ENCODE assay signal across 18 mouse cellular contexts in genomic region chr8:11973436-11973835, GRCm38 (mm10).
A peak's percentile ranks its signal among the peaks of the same experiment; 100 is the strongest.
DNase-seq lines count a peak whose midpoint lies in the region; ATAC-seq and TF ChIP-seq lines count a peak whose summit lies in the region.
"Had no signal": no experiment of that assay in that cellular context is flagged by ENCODE, and none has a peak within 500 bp of the region (broad histone marks: within the 10 kb centered on the region; RNA-seq: fewer than 3 reads in every experiment).

No protein-coding gene starts in this region.

- H3K4me3 ChIP-seq in forebrain, embryonic 14.5 days (ENCODE audit: low read depth, low read length), result no peak overlapping the region
- no peak overlapping the region for H3K4me3 ChIP-seq in forebrain, embryonic 11.5 days (ENCODE audit: low read depth, low read length)
- no peak overlapping the region for H3K4me3 ChIP-seq in limb, embryonic 13.5 days
- no peak overlapping the region for H3K4me3 ChIP-seq in limb, embryonic 10.5 days
- H3K4me3 ChIP-seq in limb, embryonic 14.5 days (replicated peaks; ENCODE audit: low read length), result no peak overlapping the region
- H3K4me3 ChIP-seq: heart, embryonic 13.5 days; liver, embryonic 13.5 days; lung, embryonic 15.5 days; midbrain, embryonic 12.5 days had no signal

- peaks cover 2% of the 10 kb centered on the region; the same call in 1 of the 2 replicates for H3K4me1 ChIP-seq in forebrain, embryonic 14.5 days (ENCODE audit: control insufficient read depth, insufficient read depth, low read length)
- H3K4me1 ChIP-seq in forebrain, embryonic 11.5 days (replicated peaks; ENCODE audit: control insufficient read depth, insufficient read depth, low read length), result no peaks in the 10 kb centered on the region
- H3K4me1 ChIP-seq in limb, embryonic 13.5 days, result peaks cover 7% of the 10 kb centered on the region
- no peaks in the 10 kb centered on the region for H3K4me1 ChIP-seq in limb, embryonic 10.5 days
- H3K4me1 ChIP-seq in limb, embryonic 14.5 days (ENCODE audit: control insufficient read depth, insufficient read depth, low read length), result peaks cover 7% of the 10 kb centered on the region; the same call in 1 of the 2 replicates
- H3K4me1 ChIP-seq: heart, embryonic 13.5 days; liver, embryonic 13.5 days; lung, embryonic 15.5 days; midbrain, embryonic 12.5 days had no signal

- no peaks in the 10 kb centered on the region for H3K27me3 ChIP-seq in forebrain, embryonic 14.5 days (replicated peaks; ENCODE audit: control insufficient read depth, insufficient read depth, low read length)
- no peaks in the 10 kb centered on the region; the same call in 1 of the 2 replicates for H3K27me3 ChIP-seq in forebrain, embryonic 11.5 days (ENCODE audit: control insufficient read depth, insufficient read depth, low read length)
- no peaks in the 10 kb centered on the region for H3K27me3 ChIP-seq in limb, embryonic 13.5 days
- H3K27me3 ChIP-seq in limb, embryonic 10.5 days (ENCODE audit: low read depth, poor library complexity, severe bottlenecking), result peaks cover 7% of the 10 kb centered on the region; the same call in 1 of the 2 replicates
- no peaks in the 10 kb centered on the region for H3K27me3 ChIP-seq in limb, embryonic 14.5 days (ENCODE audit: control insufficient read depth, insufficient read depth, low read length)
- H3K27me3 ChIP-seq: liver, embryonic 13.5 days; lung, embryonic 15.5 days had no signal

- no peak overlapping the region for H3K27ac ChIP-seq in forebrain, embryonic 14.5 days (ENCODE audit: low read depth, low read length)
- H3K27ac ChIP-seq in forebrain, embryonic 11.5 days (ENCODE audit: low read depth, low read length), result no peak overlapping the region
- H3K27ac ChIP-seq in limb, embryonic 13.5 days, result no peak overlapping the region
- no peak overlapping the region for H3K27ac ChIP-seq in limb, embryonic 10.5 days
- H3K27ac ChIP-seq in limb, embryonic 14.5 days (replicated peaks; ENCODE audit: low read depth, low read length), result no peak overlapping the region
- H3K27ac ChIP-seq: heart, embryonic 13.5 days; liver, embryonic 13.5 days; lung, embryonic 15.5 days; macrophage; midbrain, embryonic 12.5 days had no signal

- H3K9me3 ChIP-seq in forebrain, embryonic 14.5 days (replicated peaks; ENCODE audit: control insufficient read depth, low read length), result no peaks in the 10 kb centered on the region
- no peaks in the 10 kb centered on the region for H3K9me3 ChIP-seq in forebrain, embryonic 11.5 days (ENCODE audit: control insufficient read depth, low read length)
- no peaks in the 10 kb centered on the region for H3K9me3 ChIP-seq in limb, embryonic 13.5 days
- no peaks in the 10 kb centered on the region for H3K9me3 ChIP-seq in limb, embryonic 10.5 days (replicated peaks)
- no peaks in the 10 kb centered on the region for H3K9me3 ChIP-seq in limb, embryonic 14.5 days (ENCODE audit: control insufficient read depth, low read length)
- H3K9me3 ChIP-seq: heart, embryonic 13.5 days; liver, embryonic 13.5 days; lung, embryonic 15.5 days; midbrain, embryonic 12.5 days had no signal

- DNase-seq in forebrain, embryonic 14.5 days (ENCODE audit: low spot score), result peak; percentile 66
- no peak for DNase-seq in forebrain, embryonic 11.5 days (ENCODE audit: low spot score)
- no peak for DNase-seq in limb, embryonic 10.5 days (ENCODE audit: low spot score)
- peak; percentile 64 for DNase-seq in retina, postnatal 1 day
- DNase-seq in retina, embryonic 14.5 days (ENCODE audit: low spot score), result no peak
- peak; percentile 5 for DNase-seq in limb, embryonic 14.5 days (ENCODE audit: low spot score)
- DNase-seq: adrenal gland, adult 8-10 months; gastrocnemius, postnatal 10 days; heart, adult 18-20 months; kidney, adult 9 months; kidney, postnatal 36 days; liver, embryonic 13.5 days; thymus, postnatal 14 days had no signal

- peak; percentile 32; the same call in 1 of the 2 replicates for ATAC-seq in forebrain, embryonic 14.5 days
- ATAC-seq in forebrain, embryonic 11.5 days (replicated peaks; ENCODE audit: low FRiP score), result no peak
- ATAC-seq in limb, embryonic 13.5 days (ENCODE audit: low FRiP score, low read depth), result 0 out of 2 replicates have a peak, but pooled peaks have one; percentile 24
- no peak for ATAC-seq in limb, embryonic 14.5 days (ENCODE audit: low FRiP score, low read depth)

- 56% methylated on average over 10 of the region's 10 CpGs for WGBS in forebrain, embryonic 14.5 days
- 75% methylated on average over 10 of the region's 10 CpGs for WGBS in forebrain, embryonic 11.5 days
- WGBS in limb, embryonic 13.5 days, result 47% methylated on average over 10 of the region's 10 CpGs
- 73% methylated on average over 10 of the region's 10 CpGs for whole genome bisulfite sequencing in limb, embryonic 10.5 days
- 47% methylated on average over 10 of the region's 10 CpGs for WGBS in limb, embryonic 14.5 days

- no peaks in the 10 kb centered on the region for H3K36me3 ChIP-seq in forebrain, embryonic 14.5 days (ENCODE audit: control insufficient read depth, insufficient read depth, low read length)
- no peaks in the 10 kb centered on the region for H3K36me3 ChIP-seq in forebrain, embryonic 11.5 days (ENCODE audit: control insufficient read depth, insufficient read depth, low read length)
- no peaks in the 10 kb centered on the region for H3K36me3 ChIP-seq in limb, embryonic 13.5 days
- H3K36me3 ChIP-seq in limb, embryonic 10.5 days, result no peaks in the 10 kb centered on the region
- no peaks in the 10 kb centered on the region for H3K36me3 ChIP-seq in limb, embryonic 14.5 days (ENCODE audit: control insufficient read depth, insufficient read depth, low read length)
- H3K36me3 ChIP-seq: heart, embryonic 13.5 days; liver, embryonic 13.5 days; lung, embryonic 15.5 days; midbrain, embryonic 12.5 days had no signal

- TF ChIP-seq POLR2A in limb, embryonic 14.5 days (IDR thresholded peaks at IDR 0.05; ENCODE audit: borderline replicate concordance, extremely low read depth, insufficient read depth, insufficient read length), result no peak

- no peak overlapping the region for H3K4me2 ChIP-seq in forebrain, embryonic 14.5 days (ENCODE audit: low read length)
- H3K4me2 ChIP-seq in forebrain, embryonic 11.5 days (ENCODE audit: low read depth, low read length, severe bottlenecking), result no peak overlapping the region
- H3K4me2 ChIP-seq in limb, embryonic 13.5 days (replicated peaks), result no peak overlapping the region
- H3K4me2 ChIP-seq in limb, embryonic 14.5 days (replicated peaks; ENCODE audit: low read depth, low read length, severe bottlenecking), result no peak overlapping the region
- H3K4me2 ChIP-seq: heart, embryonic 13.5 days; liver, embryonic 13.5 days; lung, embryonic 15.5 days; midbrain, embryonic 12.5 days had no signal

- H3K9ac ChIP-seq in forebrain, embryonic 14.5 days (ENCODE audit: low read length), result no peak overlapping the region
- H3K9ac ChIP-seq in forebrain, embryonic 11.5 days (ENCODE audit: low read length), result no peak overlapping the region
- no peak overlapping the region for H3K9ac ChIP-seq in limb, embryonic 13.5 days
- no peak overlapping the region for H3K9ac ChIP-seq in limb, embryonic 14.5 days (ENCODE audit: low read depth, low read length, severe bottlenecking)
- H3K9ac ChIP-seq: heart, embryonic 13.5 days; liver, embryonic 13.5 days; lung, embryonic 15.5 days; midbrain, embryonic 12.5 days had no signal

Comparison
In these comparisons a context has a peak if more than half of its experiments do, and no peak if none do; other contexts are left out.
1. ATAC-seq: peak in forebrain, embryonic 14.5 days (single experiment) and limb, embryonic 13.5 days (single experiment); none in forebrain, embryonic 11.5 days (single experiment) and limb, embryonic 14.5 days (single experiment).
2. DNase-seq: peak in forebrain, embryonic 14.5 days (single experiment), retina, postnatal 1 day (single experiment) and limb, embryonic 14.5 days (single experiment); none in forebrain, embryonic 11.5 days (single experiment), limb, embryonic 10.5 days (single experiment) and retina, embryonic 14.5 days (single experiment).